Mouse (Mus musculus) stomach, embryonic 14.5 days (tissue): Measurements from ENCODE around the gene Slc36a2. TPM values are rescaled to one million over a fixed set of nuclear protein-coding genes. Genes with fewer than 3 reads are reported as not detected.

Experiments
- ATAC-seq: fragments of 200-750 bp; cut with Nextera tagmentation; 2 replicates; pipeline ENCODE4 v1.8.0; 2017; ENCODE audit warnings: low read depth, moderate TSS enrichment; ENCODE audit not compliant: insufficient number of reproducible peaks, insufficient read depth, low FRiP score
- H3K27ac ChIP-seq: fragments of 300-500 bp; sonication (generic); 2 replicates; pipeline ENCODE4 v1.5.1; 2014; ENCODE audit warnings: mild to moderate bottlenecking, low read length, moderate library complexity, mixed read lengths
- H3K27me3 ChIP-seq: fragments of 300-500 bp; sonication (generic); 2 replicates; pipeline ENCODE4 v1.6.1; 2014; ENCODE audit warnings: low read length, control low read depth, mixed read lengths; ENCODE audit not compliant: control insufficient read depth, insufficient read depth
- H3K36me3 ChIP-seq: fragments of 300-500 bp; sonication (generic); 2 replicates; pipeline ENCODE4 v1.6.1; 2014; ENCODE audit warnings: mild to moderate bottlenecking, control low read depth, low read length, moderate library complexity, mixed read lengths; ENCODE audit not compliant: control insufficient read depth, insufficient read depth
- H3K4me1 ChIP-seq: fragments of 300-500 bp; sonication (generic); 2 replicates; pipeline ENCODE4 v1.6.1; 2014; ENCODE audit warnings: low read length, control low read depth, mixed read lengths; ENCODE audit not compliant: control insufficient read depth, insufficient read depth
- H3K4me2 ChIP-seq: fragments of 300-500 bp; sonication (generic); replicated peaks from 2 replicates; pipeline ENCODE4 v1.6.1; 2014; ENCODE audit warnings: low read depth, low read length, control low read depth
- H3K4me3 ChIP-seq: fragments of 300-500 bp; sonication (generic); 2 replicates; pipeline ENCODE4 v1.5.1; 2014; ENCODE audit warnings: low read depth, low read length, control low read depth
- H3K9ac ChIP-seq: fragments of 300-500 bp; sonication (generic); replicated peaks from 2 replicates; pipeline ENCODE4 v1.6.1; 2014; ENCODE audit warnings: low read depth, mild to moderate bottlenecking, control low read depth, low read length, moderate library complexity, mixed read lengths
- H3K9me3 ChIP-seq: fragments of 300-500 bp; sonication (generic); 2 replicates; pipeline ENCODE4 v1.6.1; 2016; ENCODE audit warnings: low read depth, low read length, control low read depth; ENCODE audit not compliant: control insufficient read depth
- WGBS: fragments of 180-500 bp; shearing (Covaris S2); extraction: QIAGEN DNeasy Blood & Tissue Kit; methylation state at CpG from one replicate; pipeline ENCODE4 v1.1.7; 2014; 5-methylcytosine and 5-hydroxymethylcytosine counted together
- polyA plus RNA-seq: library from polyadenylated mRNA; unstranded; fragments of >200 nt; fragmentation: Nextera tagmentation; extraction: Ambion mirVana; gene quantifications from 2 replicates; pipeline ENCODE4 v1.2.1, GENCODE M21; 2014

Gene Slc36a2
- polyA plus RNA-seq, 1 experiment from 2014 or later, result 0.22 TPM

DNA sequence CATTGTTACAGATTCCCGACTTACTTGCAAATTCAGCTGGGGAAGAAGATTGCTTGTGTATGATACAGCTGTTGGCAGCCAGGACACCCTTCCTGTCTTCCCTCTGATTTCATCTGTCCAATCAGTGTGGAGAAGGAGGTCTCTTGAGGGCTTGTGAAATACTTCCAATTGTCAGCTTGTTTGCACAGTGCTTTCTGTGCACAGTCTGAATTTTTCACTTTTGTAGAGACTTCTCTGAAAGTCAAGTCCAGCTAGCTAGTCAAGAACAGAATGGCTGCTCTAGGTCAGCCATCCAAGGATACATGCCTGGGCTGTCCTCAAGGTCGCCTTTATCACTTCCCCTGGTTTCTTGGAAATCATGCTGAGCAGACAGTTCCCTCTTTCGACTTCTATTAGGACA lies 30.1 kb upstream of the Slc36a2 start:
- Histone ChIP-seq H3K36me3 (peaks cover 6% of the 10 kb centered on the region; the same call in 1 of the 2 replicates), H3K4me2 (no peak overlapping the region), H3K9ac (no peak overlapping the region), H3K9me3 (no peaks in the 10 kb centered on the region), H3K27ac (no peak overlapping the region), H3K4me3 (no peak overlapping the region), H3K27me3 (no peaks in the 10 kb centered on the region), H3K4me1 (no peaks in the 10 kb centered on the region)
- 75% methylated on average over 3 of the region's 3 CpGs for WGBS
- ATAC-seq, result no peak

DNA sequence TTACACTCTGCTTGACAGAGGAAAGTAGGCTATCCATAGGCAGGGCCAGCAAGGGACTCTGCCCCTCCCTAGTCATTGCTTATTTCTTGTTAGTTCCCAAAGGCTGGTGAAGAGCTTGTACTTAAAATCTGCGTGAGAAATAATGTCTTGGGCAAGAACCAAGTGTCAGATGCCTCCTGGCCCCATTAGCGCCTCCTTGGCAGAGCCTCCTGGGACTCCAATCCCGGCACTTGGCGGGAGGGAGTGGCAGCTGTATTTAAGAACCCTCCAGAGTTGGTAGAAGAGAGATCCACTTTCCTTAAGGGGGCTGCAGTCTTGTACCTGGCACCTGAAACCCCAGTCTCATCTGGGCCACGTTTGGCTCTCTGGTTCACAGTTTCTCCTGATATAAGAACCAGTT lies 29.3 kb upstream of the Slc36a2 start:
- Histone ChIP-seq H3K27me3 (no peaks in the 10 kb centered on the region), H3K9ac (no peak overlapping the region), H3K36me3 (no peaks in the 10 kb centered on the region), H3K4me2 (no peak overlapping the region), H3K9me3 (no peaks in the 10 kb centered on the region), H3K27ac (no peak overlapping the region), H3K4me1 (no peaks in the 10 kb centered on the region), H3K4me3 (no peak overlapping the region)
- ATAC-seq, result no peak
- 80% methylated on average over 5 of the region's 5 CpGs for WGBS

DNA sequence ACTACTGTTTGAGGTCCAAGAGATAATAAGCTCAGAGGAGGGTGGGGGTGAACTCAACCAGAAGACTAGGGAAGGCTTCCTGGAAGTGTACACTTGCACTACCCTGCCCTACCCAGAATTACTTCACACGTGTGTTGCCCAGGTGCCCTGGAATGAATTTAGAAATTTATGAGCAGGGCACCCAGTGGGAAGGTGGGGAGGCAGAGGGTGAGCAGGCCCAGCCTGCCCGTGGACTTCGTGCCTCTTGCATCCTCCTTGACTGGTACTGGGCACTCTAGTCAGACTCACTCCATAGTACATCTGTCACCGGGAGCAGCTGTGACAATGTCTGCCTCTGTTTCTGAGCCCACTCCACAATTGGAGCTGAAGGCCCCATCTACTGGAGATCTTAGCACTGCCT lies 28.6 kb upstream of the Slc36a2 start:
- WGBS, result 93% methylated on average over 4 of the region's 4 CpGs
- Histone ChIP-seq H3K36me3 (no peaks in the 10 kb centered on the region), H3K9me3 (no peaks in the 10 kb centered on the region), H3K4me3 (no peak overlapping the region), H3K9ac (no peak overlapping the region), H3K4me1 (0 out of 2 replicates have a peak, but pooled peaks cover 3% of the 10 kb centered on the region), H3K4me2 (no peak overlapping the region), H3K27ac (no peak overlapping the region), H3K27me3 (no peaks in the 10 kb centered on the region)
- ATAC-seq, result no peak

DNA sequence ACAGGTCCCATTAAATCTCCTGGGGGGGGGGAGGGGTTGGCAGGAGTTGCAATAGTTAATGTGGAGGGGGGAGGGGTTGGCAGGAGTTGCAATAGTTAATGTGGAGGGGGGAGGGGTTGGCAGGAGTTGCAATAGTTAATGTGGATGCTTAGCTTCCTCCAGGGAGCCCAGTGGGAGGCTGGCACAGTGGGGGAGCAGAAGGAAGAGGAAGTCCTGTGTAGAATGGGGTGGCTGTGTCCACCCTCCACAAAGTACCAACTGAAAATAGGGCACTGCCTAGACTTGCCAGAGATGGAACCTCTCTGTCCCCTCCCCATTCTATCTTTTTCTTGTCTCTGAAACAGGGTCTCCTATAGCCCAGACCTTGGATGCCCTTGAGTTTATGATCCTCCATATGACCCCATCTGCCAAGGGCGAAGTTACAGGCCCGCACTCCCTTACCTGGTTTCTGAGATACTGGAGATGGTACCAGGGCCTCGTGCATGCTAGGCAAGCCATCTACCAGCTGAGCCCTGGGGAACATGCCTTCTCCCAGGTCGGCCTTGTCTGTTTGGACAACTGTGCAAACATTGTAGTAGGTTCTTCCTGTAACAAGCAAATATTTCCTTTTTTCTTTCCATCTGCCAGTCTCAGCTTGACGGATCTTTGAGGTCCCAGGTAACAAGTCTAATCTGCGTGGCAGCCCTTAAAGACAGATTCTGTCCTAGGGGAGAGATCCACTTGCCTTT lies 24.9 kb upstream of the Slc36a2 start:
- Histone ChIP-seq H3K4me1 (0 out of 2 replicates have a peak, but pooled peaks cover 5% of the 10 kb centered on the region), H3K9ac (no peak overlapping the region), H3K27ac (no peak overlapping the region), H3K36me3 (no peaks in the 10 kb centered on the region), H3K9me3 (no peaks in the 10 kb centered on the region), H3K27me3 (no peaks in the 10 kb centered on the region), H3K4me3 (no peak overlapping the region), H3K4me2 (no peak overlapping the region)
- no peak for ATAC-seq
- 62% methylated on average over 6 of the region's 6 CpGs for WGBS

DNA sequence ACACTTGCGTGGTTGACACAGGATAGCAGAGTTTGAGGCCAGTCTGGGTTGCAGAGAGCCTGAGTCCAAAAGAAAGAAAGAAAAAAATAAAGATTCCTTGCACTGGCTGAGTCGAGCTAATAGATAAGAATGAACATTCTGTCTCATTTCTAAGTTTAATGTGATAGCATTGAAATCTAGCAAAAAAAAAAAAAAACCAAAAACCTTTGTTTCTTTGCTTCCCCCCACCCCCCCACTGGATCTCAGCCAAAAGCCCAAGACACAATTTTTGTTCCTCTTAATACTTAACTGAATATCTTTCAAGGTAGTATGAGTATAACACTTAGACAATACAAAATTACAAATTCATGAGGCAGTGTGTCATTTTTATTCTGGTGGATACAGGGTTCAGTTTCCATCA lies 24.2 kb upstream of the Slc36a2 start:
- Histone ChIP-seq H3K4me2 (no peak overlapping the region), H3K27ac (no peak overlapping the region), H3K4me1 (0 out of 2 replicates have a peak, but pooled peaks cover 5% of the 10 kb centered on the region), H3K36me3 (no peaks in the 10 kb centered on the region), H3K27me3 (no peaks in the 10 kb centered on the region), H3K4me3 (no peak overlapping the region), H3K9me3 (no peaks in the 10 kb centered on the region), H3K9ac (no peak overlapping the region)
- ATAC-seq, result no peak
- 61% methylated on average over 2 of the region's 2 CpGs for WGBS

DNA sequence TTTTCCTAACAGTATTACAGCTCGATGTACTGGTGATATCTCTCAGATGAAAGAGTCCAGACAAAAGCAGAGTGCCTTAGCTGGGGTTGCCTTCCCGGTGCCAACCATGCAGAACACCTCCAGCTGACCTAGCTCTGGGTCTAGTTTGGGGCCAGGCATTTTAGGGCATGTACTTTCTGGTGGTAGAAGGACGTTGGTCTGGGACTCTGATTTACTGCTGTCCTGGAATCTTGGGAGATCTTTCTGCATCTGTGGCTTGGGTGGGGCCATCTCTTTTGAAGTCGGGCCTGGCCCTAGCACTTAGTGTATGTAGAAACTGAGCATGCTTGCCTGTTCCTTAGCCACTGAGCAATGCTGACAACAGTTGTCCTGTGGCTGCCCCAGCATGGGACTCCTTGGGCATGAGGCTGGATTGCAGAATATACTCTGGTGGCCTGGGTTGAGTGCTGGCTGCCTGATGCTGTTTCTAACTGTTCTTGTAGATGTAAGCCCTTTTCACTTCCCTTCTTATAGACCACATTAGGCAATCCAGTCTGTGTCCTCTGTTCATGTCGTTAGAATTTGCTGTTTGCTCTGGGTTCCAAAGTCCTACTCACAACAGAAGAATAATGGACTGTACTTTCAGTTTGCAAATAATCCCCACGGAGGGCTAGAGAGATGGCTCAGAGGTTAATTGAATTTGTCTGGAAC lies 23.3 kb upstream of the Slc36a2 start:
- Histone ChIP-seq H3K4me1 (0 out of 2 replicates have a peak, but pooled peaks cover 5% of the 10 kb centered on the region), H3K27me3 (no peaks in the 10 kb centered on the region), H3K4me2 (no peak overlapping the region), H3K9ac (no peak overlapping the region), H3K9me3 (no peaks in the 10 kb centered on the region), H3K4me3 (no peak overlapping the region), H3K27ac (no peak overlapping the region), H3K36me3 (no peaks in the 10 kb centered on the region)
- ATAC-seq, result no peak
- 57% methylated on average over 6 of the region's 6 CpGs for WGBS

DNA sequence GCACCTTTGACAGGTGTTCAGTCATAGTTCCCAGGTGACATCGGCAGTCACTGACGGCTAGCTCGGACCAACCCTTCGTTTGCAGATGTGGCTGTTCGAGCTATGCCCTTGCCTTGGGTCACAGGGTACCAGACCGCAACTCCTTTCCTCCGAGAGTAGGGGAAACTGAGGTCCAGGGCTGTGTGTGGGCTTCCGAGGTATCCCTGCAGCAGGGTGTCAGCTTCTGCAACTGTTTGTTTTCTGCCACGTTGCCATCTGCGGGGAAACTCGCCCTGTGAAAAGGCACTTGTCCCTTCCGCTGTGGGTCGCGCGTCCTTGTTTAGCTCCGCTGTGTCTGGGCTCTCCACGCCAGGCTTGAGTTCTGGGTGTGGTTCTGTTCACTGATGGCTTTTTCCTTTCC lies 19.7 kb upstream of the Slc36a2 start:
- H3K4me3 ChIP-seq, result peak overlapping the region; percentile 77
- peak overlapping the region; percentile 58 for H3K9ac ChIP-seq
- ATAC-seq, result no peak
- peak overlapping the region; percentile 99 for H3K4me2 ChIP-seq
- no peak overlapping the region for H3K27ac ChIP-seq
- H3K4me1 ChIP-seq, result 0 out of 2 replicates have a peak, but pooled peaks cover 5% of the 10 kb centered on the region
- H3K9me3 ChIP-seq, result no peaks in the 10 kb centered on the region
- 5% methylated on average over 17 of the region's 17 CpGs for whole genome bisulfite sequencing
- H3K36me3 ChIP-seq, result no peaks in the 10 kb centered on the region
- H3K27me3 ChIP-seq, result no peaks in the 10 kb centered on the region

DNA sequence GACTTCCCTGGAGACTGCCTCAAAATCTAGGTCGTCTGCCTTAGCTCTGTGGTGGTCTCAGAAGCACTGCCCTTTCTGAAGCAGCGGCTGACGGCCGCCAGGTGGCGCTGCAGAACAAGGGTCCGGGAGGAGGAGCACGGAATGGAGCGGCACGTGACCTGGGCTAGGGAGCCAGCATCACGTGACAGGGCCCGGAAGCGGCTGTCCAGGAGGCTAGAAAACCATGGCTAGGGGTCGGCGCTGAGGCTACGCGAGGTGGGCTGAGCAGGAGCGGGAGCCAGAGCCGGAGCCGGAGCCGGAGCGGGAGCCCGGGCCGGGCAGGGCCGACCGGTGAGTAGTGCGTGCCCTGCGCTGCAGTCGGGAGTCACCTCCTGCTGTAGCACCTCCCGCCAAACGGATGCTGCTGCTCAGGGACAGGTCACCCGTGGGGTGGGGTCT lies 19.3 kb upstream of the Slc36a2 start, which contains the start of gene Slc36a1:
Gene Slc36a1, plus strand, starts transcription at position 192 of the 438 bp plus-strand sequence.
- peak within 1 kb of the TSS; percentile 99 for H3K4me2 ChIP-seq
- peak; percentile 91 for ATAC-seq
- WGBS, result under 1% methylated on average over 31 of the region's 31 CpGs
- 0 out of 2 replicates have a peak, but pooled peaks cover 5% of the 10 kb centered on the region for H3K4me1 ChIP-seq
- no peaks in the 10 kb centered on the region for H3K9me3 ChIP-seq
- no peaks in the 10 kb centered on the region for H3K36me3 ChIP-seq
- H3K9ac ChIP-seq, result peak within 1 kb of the TSS; percentile 58
- peak within 1 kb of the TSS; percentile 77 for H3K4me3 ChIP-seq
- no peak within 1 kb of the TSS for H3K27ac ChIP-seq
- H3K27me3 ChIP-seq, result no peaks in the 10 kb centered on the region
